Mouse (Mus musculus): Measurements from ENCODE around the gene Morc4. TPM values are rescaled to one million over a fixed set of nuclear protein-coding genes. Genes with fewer than 3 reads are reported as not detected.

Morc4 gene
- total and polyA plus RNA-seq, 2 experiments from 2014 or later, result 5.6 to 6.1 TPM

- 54% methylated on average over 8 of the region's 8 CpGs for WGBS
- H3K4me3 ChIP-seq (ENCODE audit: low read depth, low read length), result no peak overlapping the region
- TF ChIP-seq CTCF (IDR thresholded peaks at IDR 0.05; ENCODE audit: low read depth) (no peak), EP300 (IDR thresholded peaks at IDR 0.05; ENCODE audit: low read depth) (no peak)
Measured at GRCm38 (mm10) chrX:139814018-139814635, 57.4 kb downstream of the Morc4 start.

DNA sequence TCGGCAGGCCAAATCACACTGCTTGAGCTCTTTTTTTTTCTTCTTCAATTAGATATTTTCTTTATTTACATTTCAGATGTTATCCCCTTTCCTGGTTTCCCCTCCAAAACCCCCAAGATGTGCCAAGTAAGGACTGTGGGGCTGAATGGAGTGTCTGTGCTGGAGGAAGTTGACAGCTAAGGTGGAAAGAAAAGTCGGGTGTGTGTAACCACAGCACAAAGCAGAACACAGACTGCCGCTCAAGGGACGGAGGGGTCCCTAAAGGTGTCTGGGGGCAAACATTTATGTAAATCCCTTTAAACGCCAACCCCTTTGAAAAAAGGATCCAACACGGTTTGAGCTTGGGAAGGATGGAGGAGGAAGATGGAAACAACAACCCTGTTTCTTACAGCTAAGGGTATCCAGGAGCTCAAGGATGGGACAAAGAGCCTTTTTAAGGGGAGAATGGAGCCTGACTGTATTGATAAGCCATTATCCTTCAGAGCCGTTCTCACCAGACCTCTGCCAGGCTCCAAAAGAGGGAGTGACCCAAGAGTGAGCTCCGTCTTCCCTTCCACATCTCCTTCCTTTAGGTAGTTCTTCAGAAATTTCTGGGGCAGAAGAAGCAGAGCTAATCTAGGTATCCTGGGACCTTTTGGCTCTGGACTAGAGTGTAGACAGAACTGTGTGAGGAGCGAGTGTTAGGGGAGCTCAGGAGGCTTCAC, 58.0 kb downstream of the Morc4 start:
- Histone ChIP-seq H3K9me3 (replicated peaks; ENCODE audit: control insufficient read depth, low read length) (no peaks in the 10 kb centered on the region), H3K9ac (replicated peaks; ENCODE audit: low read depth, low read length) (no peak overlapping the region), H3K4me2 (ENCODE audit: low read depth, low read length) (no peak overlapping the region), H3K4me3 (ENCODE audit: low read depth, low read length) (no peak overlapping the region), H3K36me3 (replicated peaks; ENCODE audit: control insufficient read depth, insufficient read depth, low read length) (no peaks in the 10 kb centered on the region), H3K27ac (ENCODE audit: low read depth) (no peak overlapping the region), H3K4me1 (ENCODE audit: control insufficient read depth, insufficient read depth) (no peaks in the 10 kb centered on the region), H3K27me3 (ENCODE audit: control insufficient read depth, insufficient read depth, low read length) (no peaks in the 10 kb centered on the region)
- ATAC-seq (ENCODE audit: insufficient read depth, low read depth) (no peak), DNase-seq (ENCODE audit: low spot score) (no peak)
- TF ChIP-seq CTCF (IDR thresholded peaks at IDR 0.05; ENCODE audit: low read depth) (no peak), EP300 (IDR thresholded peaks at IDR 0.05; ENCODE audit: low read depth) (no peak)
- WGBS, result 66% methylated on average over 9 of the region's 9 CpGs

More at GRCm38 (mm10) chrX:139814018-139814635, 57.4 kb downstream of the Morc4 start:
- no peak overlapping the region for H3K9ac ChIP-seq (replicated peaks; ENCODE audit: low read depth, low read length)
- H3K36me3 ChIP-seq (replicated peaks; ENCODE audit: control insufficient read depth, insufficient read depth, low read length), result no peaks in the 10 kb centered on the region
- H3K9me3 ChIP-seq (replicated peaks; ENCODE audit: control insufficient read depth, low read length), result no peaks in the 10 kb centered on the region
- DNase-seq (ENCODE audit: low spot score), result no peak
- H3K4me2 ChIP-seq (ENCODE audit: low read depth, low read length), result no peak overlapping the region
- H3K4me1 ChIP-seq (ENCODE audit: control insufficient read depth, insufficient read depth), result no peaks in the 10 kb centered on the region
- H3K27ac ChIP-seq (ENCODE audit: low read depth), result no peak overlapping the region
- H3K27me3 ChIP-seq (ENCODE audit: control insufficient read depth, insufficient read depth, low read length), result no peaks in the 10 kb centered on the region
- no peak for ATAC-seq (ENCODE audit: insufficient read depth, low read depth)

- Histone ChIP-seq H3K9me3 (replicated peaks; ENCODE audit: control insufficient read depth, low read length) (no peaks in the 10 kb centered on the region), H3K4me1 (ENCODE audit: control insufficient read depth, insufficient read depth) (no peaks in the 10 kb centered on the region), H3K27me3 (ENCODE audit: control insufficient read depth, insufficient read depth, low read length) (no peaks in the 10 kb centered on the region), H3K4me2 (ENCODE audit: low read depth, low read length) (no peak overlapping the region), H3K36me3 (replicated peaks; ENCODE audit: control insufficient read depth, insufficient read depth, low read length) (no peaks in the 10 kb centered on the region), H3K9ac (replicated peaks; ENCODE audit: low read depth, low read length) (no peak overlapping the region), H3K4me3 (ENCODE audit: low read depth, low read length) (no peak overlapping the region), H3K27ac (ENCODE audit: low read depth) (no peak overlapping the region)
- ATAC-seq (ENCODE audit: insufficient read depth, low read depth) (no peak), DNase-seq (ENCODE audit: low spot score) (no peak)
- TF ChIP-seq CTCF (IDR thresholded peaks at IDR 0.05; ENCODE audit: low read depth) (no peak), EP300 (IDR thresholded peaks at IDR 0.05; ENCODE audit: low read depth) (no peak)
- 68% methylated on average over 3 of the region's 3 CpGs for WGBS
Measured at GRCm38 (mm10) chrX:139812636-139813298, 58.7 kb downstream of the Morc4 start.

GRCm38 (mm10) chrX:139808501-139808900, 63.0 kb downstream of the Morc4 start:
- Histone ChIP-seq H3K36me3 (replicated peaks; ENCODE audit: control insufficient read depth, insufficient read depth, low read length) (no peaks in the 10 kb centered on the region), H3K9me3 (replicated peaks; ENCODE audit: control insufficient read depth, low read length) (no peaks in the 10 kb centered on the region), H3K4me2 (ENCODE audit: low read depth, low read length) (no peak overlapping the region), H3K4me1 (ENCODE audit: control insufficient read depth, insufficient read depth) (no peaks in the 10 kb centered on the region), H3K27me3 (ENCODE audit: control insufficient read depth, insufficient read depth, low read length) (no peaks in the 10 kb centered on the region), H3K27ac (ENCODE audit: low read depth) (no peak overlapping the region), H3K4me3 (ENCODE audit: low read depth, low read length) (no peak overlapping the region), H3K9ac (replicated peaks; ENCODE audit: low read depth, low read length) (no peak overlapping the region)
- WGBS, result 81% methylated on average over 10 of the region's 10 CpGs
- no peak for ATAC-seq (ENCODE audit: insufficient read depth, low read depth)
- no peak for TF ChIP-seq EP300 (IDR thresholded peaks at IDR 0.05; ENCODE audit: low read depth)
- TF ChIP-seq CTCF (IDR thresholded peaks at IDR 0.05; ENCODE audit: low read depth), result no peak
- no peak for DNase-seq (ENCODE audit: low spot score)

- H3K4me3 ChIP-seq (ENCODE audit: low read depth, low read length), result no peak overlapping the region
- H3K4me2 ChIP-seq (ENCODE audit: low read depth, low read length), result no peak overlapping the region
- no peak overlapping the region for H3K27ac ChIP-seq (ENCODE audit: low read depth)
- H3K9me3 ChIP-seq (replicated peaks; ENCODE audit: control insufficient read depth, low read length), result no peaks in the 10 kb centered on the region
- no peaks in the 10 kb centered on the region for H3K4me1 ChIP-seq (ENCODE audit: control insufficient read depth, insufficient read depth)
- TF ChIP-seq CTCF (IDR thresholded peaks at IDR 0.05; ENCODE audit: low read depth) (no peak), EP300 (IDR thresholded peaks at IDR 0.05; ENCODE audit: low read depth) (no peak)
- no peaks in the 10 kb centered on the region for H3K36me3 ChIP-seq (replicated peaks; ENCODE audit: control insufficient read depth, insufficient read depth, low read length)
- 51% methylated on average over 4 of the region's 4 CpGs for WGBS
- no peaks in the 10 kb centered on the region for H3K27me3 ChIP-seq (ENCODE audit: control insufficient read depth, insufficient read depth, low read length)
- H3K9ac ChIP-seq (replicated peaks; ENCODE audit: low read depth, low read length), result no peak overlapping the region
- DNase-seq (ENCODE audit: low spot score), result no peak
- no peak for ATAC-seq (ENCODE audit: insufficient read depth, low read depth)
Measured at GRCm38 (mm10) chrX:139808085-139808484, 63.4 kb downstream of the Morc4 start.

Data from heart, postnatal 0 days (tissue).